Mouse (Mus musculus) limb, embryonic 11.5 days (tissue): Measurements from ENCODE around the gene Serpinh1. TPM values are rescaled to one million over a fixed set of nuclear protein-coding genes. Genes with fewer than 3 reads are reported as not detected.

Experiments
- ATAC-seq: fragments of 200-750 bp; cut with Nextera tagmentation; 2 replicates; pipeline ENCODE4 v1.8.0; 2017; ENCODE audit warnings: low read depth; ENCODE audit not compliant: insufficient number of reproducible peaks, low FRiP score, low TSS enrichment
- DNase-seq: peaks from one replicate; pipeline ENCODE4 v3.0.0-alpha.2; 2015; ENCODE audit warnings: low spot score
- H3K27ac ChIP-seq: fragments of 300-500 bp; sonication (generic); replicated peaks from 2 replicates; pipeline ENCODE4 v1.5.1; 2014; ENCODE audit warnings: low read depth, mild to moderate bottlenecking, low read length
- H3K27me3 ChIP-seq: fragments of 300-500 bp; sonication (generic); 2 replicates; pipeline ENCODE4 v1.6.1; 2014; ENCODE audit warnings: mild to moderate bottlenecking, low read length, mixed read lengths; ENCODE audit not compliant: control insufficient read depth, insufficient read depth
- H3K36me3 ChIP-seq: fragments of 300-500 bp; sonication (generic); 2 replicates; pipeline ENCODE4 v1.6.1; 2014; ENCODE audit warnings: mild to moderate bottlenecking, low read length, moderate library complexity, mixed read lengths; ENCODE audit not compliant: control insufficient read depth, insufficient read depth
- H3K4me1 ChIP-seq: fragments of 300-500 bp; sonication (generic); 2 replicates; pipeline ENCODE4 v1.6.1; 2014; ENCODE audit warnings: low read length, mixed read lengths; ENCODE audit not compliant: control insufficient read depth, insufficient read depth
- H3K4me2 ChIP-seq: fragments of 300-500 bp; sonication (generic); 2 replicates; pipeline ENCODE4 v1.6.1; 2014; ENCODE audit warnings: low read depth, mild to moderate bottlenecking, moderate library complexity; ENCODE audit not compliant: severe bottlenecking
- H3K4me3 ChIP-seq: fragments of 300-500 bp; sonication (generic); 2 replicates; pipeline ENCODE4 v1.5.1; 2014; ENCODE audit warnings: low read depth, low read length
- H3K9ac ChIP-seq: fragments of 300-500 bp; sonication (generic); 2 replicates; pipeline ENCODE4 v1.6.1; 2014; ENCODE audit warnings: mild to moderate bottlenecking, low read length
- H3K9me3 ChIP-seq: fragments of 300-500 bp; sonication (generic); 2 replicates; pipeline ENCODE4 v1.6.1; 2016; ENCODE audit warnings: low read length; ENCODE audit not compliant: control insufficient read depth
- WGBS: fragments of 180-500 bp; shearing (Covaris S2); extraction: QIAGEN DNeasy Blood & Tissue Kit; methylation state at CpG from one replicate; pipeline ENCODE4 v1.1.7; 2014; 5-methylcytosine and 5-hydroxymethylcytosine counted together
- polyA plus RNA-seq: library from polyadenylated mRNA; unstranded; fragments of >200 nt; fragmentation: Nextera tagmentation; extraction: Ambion mirVana; gene quantifications from 2 replicates; pipeline ENCODE4 v1.2.1, GENCODE M21; 2014

The Serpinh1 gene
- 413 and 429 TPM in 2 replicates for polyA plus RNA-seq

DNA sequence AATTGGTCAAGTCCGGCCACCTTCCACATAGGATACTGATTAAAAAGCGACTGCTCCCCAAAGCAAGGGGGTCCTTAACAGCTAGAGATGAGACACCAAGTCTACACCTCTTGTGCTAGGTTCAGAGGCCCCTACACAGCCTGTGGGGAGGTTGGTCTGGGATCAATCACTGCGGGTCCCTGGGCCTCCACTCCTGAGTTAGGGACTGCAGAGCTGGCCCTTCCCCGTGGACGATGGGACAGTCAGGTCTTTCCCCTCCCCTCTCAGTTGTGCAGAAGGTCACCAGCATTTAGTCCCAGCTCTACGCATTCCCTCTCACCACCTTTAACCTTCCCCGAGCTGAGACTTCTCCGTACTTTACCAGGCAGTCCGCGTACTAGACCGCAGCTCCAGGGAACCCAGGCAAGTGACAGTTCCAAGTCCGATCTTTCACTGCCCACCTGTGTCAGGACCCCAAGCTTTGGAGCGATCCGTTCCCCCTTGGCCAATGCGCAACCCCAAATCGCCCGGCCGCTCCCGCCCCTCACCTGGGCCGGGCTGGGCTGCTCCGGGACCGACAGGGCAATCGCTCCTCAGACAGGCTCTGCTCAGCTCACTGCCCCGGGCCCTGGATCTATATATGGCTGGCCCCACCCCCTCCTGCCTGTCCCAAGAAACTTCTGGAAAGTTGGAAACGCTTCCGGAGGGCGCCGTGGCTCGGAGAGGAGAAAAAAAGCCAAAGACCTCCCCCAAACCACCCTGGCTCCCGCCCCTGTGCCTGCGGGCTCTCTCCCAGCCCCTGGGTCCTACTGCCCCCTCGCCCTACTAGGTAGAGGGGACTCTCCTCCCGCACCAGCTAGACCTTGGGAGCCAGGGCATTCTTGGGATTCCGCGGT lies at the start of gene Serpinh1:
Gene Serpinh1, minus strand, starts transcription at position 714 of the 875 bp plus-strand sequence.
- H3K4me1 ChIP-seq: peaks cover 41% of the 10 kb centered on the region
- DNase-seq: peak; percentile 93
- H3K27me3 ChIP-seq: no peaks in the 10 kb centered on the region
- WGBS: 0% methylated on average over 34 of the region's 35 CpGs
- peak within 1 kb of the TSS; percentile 86 for H3K4me3 ChIP-seq
- peak; percentile 81 for ATAC-seq
- no peaks in the 10 kb centered on the region for H3K9me3 ChIP-seq
- H3K9ac ChIP-seq: peak within 1 kb of the TSS; percentile 80
- peak within 1 kb of the TSS; percentile 95 for H3K27ac ChIP-seq
- H3K4me2 ChIP-seq: peak within 1 kb of the TSS; percentile 90
- peaks cover 17% of the 10 kb centered on the region for H3K36me3 ChIP-seq

DNA sequence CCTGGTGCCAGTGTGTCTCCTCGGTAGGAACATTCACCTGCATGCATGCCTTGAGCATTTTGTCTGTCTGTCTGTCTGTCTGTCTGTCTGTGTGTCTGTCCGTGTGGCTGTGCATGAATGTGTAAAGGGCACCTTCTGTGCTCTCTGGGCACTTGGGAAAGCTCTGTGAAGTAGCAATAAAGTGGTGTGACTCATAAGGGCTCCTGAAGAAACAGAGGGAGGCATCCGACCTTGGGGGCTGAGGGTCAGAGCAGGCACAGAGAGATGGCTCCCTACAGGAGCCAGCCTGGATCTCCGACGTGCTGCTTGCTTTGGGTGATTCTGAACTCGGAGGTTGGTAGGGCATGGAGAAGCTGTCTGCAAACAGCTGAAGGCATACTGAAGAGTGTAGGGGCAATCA lies 49.4 kb upstream of the Serpinh1 start:
- ATAC-seq: no peak
- peaks cover 7% of the 10 kb centered on the region; the same call in 1 of the 2 replicates for H3K4me1 ChIP-seq
- WGBS: 71% methylated on average over 6 of the region's 6 CpGs

DNA sequence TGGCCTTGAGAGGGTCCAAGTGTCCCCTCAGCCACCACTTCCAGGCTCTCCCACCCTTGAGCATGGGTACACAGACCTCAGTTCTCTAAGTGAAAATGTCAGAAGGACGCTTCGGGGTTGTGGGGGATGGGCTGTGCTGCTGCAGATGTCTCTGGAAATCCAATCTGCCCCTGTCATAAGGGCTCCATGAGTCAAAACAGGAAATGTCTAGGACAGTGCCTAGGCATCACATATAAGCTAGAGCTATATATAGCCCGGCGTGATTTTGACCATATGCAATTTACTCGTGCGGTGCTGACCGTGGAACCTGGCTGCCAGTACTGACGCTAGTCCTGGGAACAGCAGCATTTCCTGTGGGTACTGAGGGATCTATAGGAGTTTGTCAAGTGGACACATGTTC lies 48.3 kb upstream of the Serpinh1 start:
- Histone ChIP-seq H3K4me3 (no peak overlapping the region), H3K4me1 (peaks cover 7% of the 10 kb centered on the region; the same call in 1 of the 2 replicates), H3K4me2 (no peak overlapping the region), H3K9ac (no peak overlapping the region), H3K9me3 (no peaks in the 10 kb centered on the region), H3K27ac (no peak overlapping the region), H3K27me3 (no peaks in the 10 kb centered on the region), H3K36me3 (no peaks in the 10 kb centered on the region)
- ATAC-seq (no peak), DNase-seq (no peak)
- WGBS: 79% methylated on average over 8 of the region's 8 CpGs

More for the DNA sequence above, 49.4 kb upstream of the Serpinh1 start:
- DNase-seq: no peak
- H3K36me3 ChIP-seq: no peaks in the 10 kb centered on the region
- no peaks in the 10 kb centered on the region for H3K9me3 ChIP-seq
- H3K4me2 ChIP-seq: no peak overlapping the region
- H3K27me3 ChIP-seq: no peaks in the 10 kb centered on the region
- H3K9ac ChIP-seq: no peak overlapping the region
- no peak overlapping the region for H3K27ac ChIP-seq
- H3K4me3 ChIP-seq: no peak overlapping the region

DNA sequence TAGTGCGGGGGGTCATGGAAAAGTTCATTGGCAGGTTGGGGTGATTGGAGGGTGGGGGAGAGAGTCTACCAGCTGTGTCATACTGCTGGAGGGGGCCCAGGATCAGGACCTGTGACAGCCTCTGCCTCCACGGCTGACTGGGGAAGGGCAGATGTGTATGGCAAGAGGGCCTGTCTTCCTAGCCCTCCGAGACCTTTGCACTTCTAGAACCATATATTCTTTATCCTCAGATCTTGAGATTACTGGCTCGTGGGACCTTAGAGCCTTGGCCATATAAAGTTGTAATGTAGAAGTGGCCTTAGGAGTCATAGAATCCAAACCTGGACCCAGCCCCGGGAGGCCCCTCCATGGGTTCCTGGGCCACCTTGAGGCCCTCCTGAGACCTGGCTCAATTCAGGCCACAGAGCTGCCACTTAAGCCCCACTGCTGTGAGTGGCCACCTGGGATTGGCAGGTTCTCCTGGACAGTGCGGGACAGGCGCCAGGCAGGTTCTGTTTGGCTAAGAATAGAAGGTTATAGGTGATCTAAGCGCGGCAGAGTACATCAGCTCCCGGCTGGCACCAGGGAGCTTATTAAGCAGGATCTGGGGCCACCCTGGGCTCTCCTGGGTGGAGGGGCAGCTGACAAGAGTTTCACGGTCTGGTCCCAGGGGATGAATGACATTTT lies 44.1 kb upstream of the Serpinh1 start:
- 0 out of 2 replicates have a peak overlapping the region, but pooled peaks have one; percentile 12 for H3K9ac ChIP-seq
- no peaks in the 10 kb centered on the region for H3K36me3 ChIP-seq
- 0 out of 2 replicates have a peak, but pooled peaks cover 2% of the 10 kb centered on the region for H3K4me1 ChIP-seq
- H3K27ac ChIP-seq: no peak overlapping the region
- H3K4me2 ChIP-seq: no peak overlapping the region
- DNase-seq (no peak), ATAC-seq (no peak)
- 82% methylated on average over 11 of the region's 11 CpGs for WGBS
- no peaks in the 10 kb centered on the region for H3K9me3 ChIP-seq
- H3K4me3 ChIP-seq: no peak overlapping the region
- H3K27me3 ChIP-seq: no peaks in the 10 kb centered on the region

DNA sequence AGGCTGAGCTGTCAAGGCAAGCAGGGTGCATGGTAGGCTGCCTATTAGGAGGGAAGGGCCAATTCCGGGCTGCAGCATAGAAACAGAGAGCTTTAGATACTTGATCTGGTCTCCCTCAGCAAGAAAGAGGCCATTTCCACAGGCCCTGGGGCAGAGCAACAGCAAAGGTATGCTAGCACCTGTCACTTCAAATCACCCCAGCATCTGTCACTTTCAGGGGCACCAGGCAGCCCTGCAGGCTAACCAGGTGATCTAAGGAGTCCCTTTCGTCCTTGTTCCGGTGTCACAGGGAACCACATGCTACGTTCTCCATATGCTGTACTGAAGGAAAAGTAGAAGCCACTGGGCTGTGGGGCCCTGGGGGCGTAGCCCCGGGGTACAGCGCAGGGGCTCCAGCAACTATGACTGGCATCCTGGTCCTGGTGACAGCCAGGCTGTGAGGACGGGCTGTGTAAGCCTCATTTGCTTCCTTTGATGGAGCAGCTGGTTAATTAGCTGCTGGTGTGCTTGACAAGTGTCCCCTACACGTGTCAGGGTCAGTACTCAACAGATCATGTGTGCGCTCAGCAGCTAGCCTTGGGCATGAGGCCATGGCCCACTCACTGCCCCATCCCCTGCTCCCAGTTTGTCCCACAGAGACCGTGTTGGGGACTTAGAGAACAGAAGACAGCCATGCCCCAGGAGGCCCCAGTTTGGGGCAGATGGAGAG lies 43.0 kb upstream of the Serpinh1 start:
- Histone ChIP-seq H3K36me3 (no peaks in the 10 kb centered on the region), H3K4me3 (no peak overlapping the region), H3K4me2 (no peak overlapping the region), H3K27ac (no peak overlapping the region; the same call in 1 of the 2 replicates), H3K4me1 (no peaks in the 10 kb centered on the region), H3K27me3 (no peaks in the 10 kb centered on the region), H3K9me3 (no peaks in the 10 kb centered on the region), H3K9ac (no peak overlapping the region)
- no peak for ATAC-seq
- DNase-seq: no peak
- WGBS: 57% methylated on average over 11 of the region's 11 CpGs

DNA sequence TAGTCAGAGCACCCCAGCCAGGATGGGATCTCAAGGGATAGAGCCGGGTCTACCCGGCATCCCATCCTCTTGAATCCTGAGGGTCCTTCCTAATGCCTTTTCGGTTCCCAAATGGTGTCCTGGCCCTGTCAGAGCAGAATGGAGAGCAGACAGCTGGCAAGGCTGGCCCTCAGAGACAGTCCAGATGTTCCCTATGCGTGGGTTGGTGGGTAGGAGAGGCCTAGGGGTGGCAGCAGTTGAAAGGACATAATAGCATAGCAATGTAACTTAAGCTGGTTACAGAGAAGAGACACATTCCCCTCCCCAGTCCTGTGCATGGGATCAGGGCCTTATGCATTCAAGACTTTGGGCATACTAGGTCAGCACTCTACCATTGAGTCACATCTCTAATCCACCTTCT lies 42.3 kb upstream of the Serpinh1 start:
- DNase-seq: no peak
- H3K4me1 ChIP-seq: peaks cover 6% of the 10 kb centered on the region; the same call in 1 of the 2 replicates
- no peak overlapping the region; the same call in 1 of the 2 replicates for H3K27ac ChIP-seq
- H3K4me2 ChIP-seq: no peak overlapping the region
- no peaks in the 10 kb centered on the region for H3K36me3 ChIP-seq
- H3K27me3 ChIP-seq: no peaks in the 10 kb centered on the region
- no peaks in the 10 kb centered on the region for H3K9me3 ChIP-seq
- 72% methylated on average over 4 of the region's 4 CpGs for WGBS
- H3K4me3 ChIP-seq: no peak overlapping the region
- H3K9ac ChIP-seq: no peak overlapping the region
- ATAC-seq: no peak

DNA sequence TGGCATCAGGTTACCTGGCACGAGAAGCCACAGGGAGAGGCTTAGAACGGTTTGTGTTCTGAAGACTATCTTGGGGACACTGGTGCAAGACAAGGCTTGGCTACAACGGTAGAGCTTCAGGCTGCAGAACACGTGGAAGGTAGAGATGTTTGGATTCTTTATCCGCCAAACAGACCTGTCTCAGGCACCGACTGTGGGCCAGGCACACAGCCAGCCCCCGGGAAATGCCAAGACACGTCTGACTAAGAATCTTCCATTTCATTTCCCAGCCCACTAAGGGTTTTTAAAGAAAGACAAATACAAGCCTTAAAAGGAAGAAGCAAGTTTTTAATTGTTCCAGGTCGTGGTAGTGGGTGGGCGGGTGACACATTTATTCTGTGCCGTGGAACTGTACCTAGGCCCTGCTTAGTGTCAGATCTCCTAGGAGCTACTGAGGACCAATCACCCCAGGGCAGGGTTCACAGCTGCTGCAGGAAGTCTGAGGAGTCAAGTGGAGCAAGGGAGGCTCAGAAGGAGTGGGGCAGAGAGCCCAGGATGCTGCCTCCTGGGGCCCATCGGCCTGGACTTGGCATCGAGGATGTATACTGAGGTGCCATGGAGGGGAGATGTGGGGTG lies 40.8 kb upstream of the Serpinh1 start:
- DNase-seq: no peak
- WGBS: 85% methylated on average over 13 of the region's 13 CpGs
- no peaks in the 10 kb centered on the region for H3K27me3 ChIP-seq
- peaks cover 8% of the 10 kb centered on the region; the same call in 1 of the 2 replicates for H3K4me1 ChIP-seq
- no peak overlapping the region for H3K4me2 ChIP-seq
- H3K27ac ChIP-seq: no peak overlapping the region
- no peak for ATAC-seq
- H3K36me3 ChIP-seq: 0 out of 2 replicates have a peak, but pooled peaks cover 2% of the 10 kb centered on the region
- H3K9ac ChIP-seq: no peak overlapping the region
- no peak overlapping the region for H3K4me3 ChIP-seq
- no peaks in the 10 kb centered on the region for H3K9me3 ChIP-seq
